Mouse (Mus musculus): ENCODE measurements at regions not wholly inside any gene's neighbourhood (a gene's known extent, or its start where the extent isn't known, plus 50 kb on each side); places are given as distances from the start of the nearest gene placed in this dataset.
"Not testable (repeated sequence)": the region's sequence is repeated elsewhere in the genome, so short reads cannot be mapped to it uniquely, and the experiment has no call there.

- not testable (repeated sequence) for H3K27ac ChIP-seq (replicated peaks; ENCODE audit: low read depth, low read length); ATAC-seq (ENCODE audit: low FRiP score, low TSS enrichment); H3K4me3 ChIP-seq (replicated peaks; ENCODE audit: low read depth, low read length); H3K9me3 ChIP-seq (ENCODE audit: control insufficient read depth, low read length); H3K27me3 ChIP-seq (ENCODE audit: control insufficient read depth, insufficient read depth, low read length); DNase-seq; H3K4me1 ChIP-seq (ENCODE audit: control insufficient read depth, insufficient read depth, low read length); H3K4me2 ChIP-seq (ENCODE audit: low read length); H3K9ac ChIP-seq (replicated peaks; ENCODE audit: low read length); H3K36me3 ChIP-seq (ENCODE audit: control insufficient read depth, insufficient read depth, low read length)
- WGBS: no CpG with 5 or more reads among the region's 6 CpGs
These were observed 112.1 kb upstream of the Sipa1l1 start for GRCm38 (mm10) chr12:82056782-82057611.

- Histone ChIP-seq H3K4me2 (ENCODE audit: low read length) (no peak overlapping the region), H3K27me3 (ENCODE audit: control insufficient read depth, insufficient read depth, low read length) (no peaks in the 10 kb centered on the region), H3K9ac (replicated peaks; ENCODE audit: low read length) (no peak overlapping the region), H3K27ac (replicated peaks; ENCODE audit: low read depth, low read length) (no peak overlapping the region), H3K9me3 (ENCODE audit: control insufficient read depth, low read length) (no peaks in the 10 kb centered on the region), H3K4me3 (replicated peaks; ENCODE audit: low read depth, low read length) (no peak overlapping the region), H3K36me3 (ENCODE audit: control insufficient read depth, insufficient read depth, low read length) (no peaks in the 10 kb centered on the region), H3K4me1 (ENCODE audit: control insufficient read depth, insufficient read depth, low read length) (no peaks in the 10 kb centered on the region)
- DNase-seq: no peak
- 95% methylated on average over 4 of the region's 4 CpGs for WGBS
- ATAC-seq (ENCODE audit: low FRiP score, low TSS enrichment): no peak
These were observed 104.1 kb upstream of the Sipa1l1 start for GRCm38 (mm10) chr12:82064986-82065385.

GRCm38 (mm10) chr12:82066860-82067259 lies 102.3 kb upstream of the Sipa1l1 start:
- Histone ChIP-seq H3K4me2 (ENCODE audit: low read length) (no peak overlapping the region), H3K9ac (replicated peaks; ENCODE audit: low read length) (no peak overlapping the region), H3K9me3 (ENCODE audit: control insufficient read depth, low read length) (no peaks in the 10 kb centered on the region), H3K27ac (replicated peaks; ENCODE audit: low read depth, low read length) (no peak overlapping the region), H3K4me3 (replicated peaks; ENCODE audit: low read depth, low read length) (no peak overlapping the region), H3K27me3 (ENCODE audit: control insufficient read depth, insufficient read depth, low read length) (no peaks in the 10 kb centered on the region), H3K36me3 (ENCODE audit: control insufficient read depth, insufficient read depth, low read length) (no peaks in the 10 kb centered on the region), H3K4me1 (ENCODE audit: control insufficient read depth, insufficient read depth, low read length) (no peaks in the 10 kb centered on the region)
- ATAC-seq (ENCODE audit: low FRiP score, low TSS enrichment) (no peak), DNase-seq (no peak)
- 47% methylated on average over 4 of the region's 4 CpGs for WGBS

- Histone ChIP-seq H3K27ac (replicated peaks; ENCODE audit: low read depth, low read length) (no peak overlapping the region), H3K27me3 (ENCODE audit: control insufficient read depth, insufficient read depth, low read length) (no peaks in the 10 kb centered on the region), H3K4me3 (replicated peaks; ENCODE audit: low read depth, low read length) (no peak overlapping the region), H3K4me1 (ENCODE audit: control insufficient read depth, insufficient read depth, low read length) (no peaks in the 10 kb centered on the region), H3K9ac (replicated peaks; ENCODE audit: low read length) (no peak overlapping the region), H3K4me2 (ENCODE audit: low read length) (no peak overlapping the region), H3K9me3 (ENCODE audit: control insufficient read depth, low read length) (no peaks in the 10 kb centered on the region), H3K36me3 (ENCODE audit: control insufficient read depth, insufficient read depth, low read length) (no peaks in the 10 kb centered on the region)
- ATAC-seq (ENCODE audit: low FRiP score, low TSS enrichment): no peak
- 91% methylated on average over 9 of the region's 9 CpGs for WGBS
- DNase-seq: no peak
These were observed 99.5 kb upstream of the Sipa1l1 start for GRCm38 (mm10) chr12:82069621-82070020.

- Histone ChIP-seq H3K27me3 (ENCODE audit: control insufficient read depth, insufficient read depth, low read length) (no peaks in the 10 kb centered on the region), H3K4me2 (ENCODE audit: low read length) (no peak overlapping the region), H3K9me3 (ENCODE audit: control insufficient read depth, low read length) (no peaks in the 10 kb centered on the region), H3K27ac (replicated peaks; ENCODE audit: low read depth, low read length) (no peak overlapping the region), H3K9ac (replicated peaks; ENCODE audit: low read length) (no peak overlapping the region), H3K4me3 (replicated peaks; ENCODE audit: low read depth, low read length) (no peak overlapping the region), H3K4me1 (ENCODE audit: control insufficient read depth, insufficient read depth, low read length) (no peaks in the 10 kb centered on the region), H3K36me3 (ENCODE audit: control insufficient read depth, insufficient read depth, low read length) (no peaks in the 10 kb centered on the region)
- ATAC-seq (ENCODE audit: low FRiP score, low TSS enrichment) (no peak), DNase-seq (no peak)
- 57% methylated on average over 13 of the region's 13 CpGs for WGBS
These were observed 96.2 kb upstream of the Sipa1l1 start for GRCm38 (mm10) chr12:82072810-82073465.

- Histone ChIP-seq H3K36me3 (ENCODE audit: control insufficient read depth, insufficient read depth, low read length) (no peaks in the 10 kb centered on the region), H3K9ac (replicated peaks; ENCODE audit: low read length) (no peak overlapping the region), H3K4me2 (ENCODE audit: low read length) (no peak overlapping the region), H3K4me3 (replicated peaks; ENCODE audit: low read depth, low read length) (no peak overlapping the region), H3K9me3 (ENCODE audit: control insufficient read depth, low read length) (no peaks in the 10 kb centered on the region), H3K27ac (replicated peaks; ENCODE audit: low read depth, low read length) (no peak overlapping the region), H3K27me3 (ENCODE audit: control insufficient read depth, insufficient read depth, low read length) (no peaks in the 10 kb centered on the region), H3K4me1 (ENCODE audit: control insufficient read depth, insufficient read depth, low read length) (no peaks in the 10 kb centered on the region)
- ATAC-seq (ENCODE audit: low FRiP score, low TSS enrichment) (no peak), DNase-seq (no peak)
- WGBS: 78% methylated on average over 13 of the region's 13 CpGs
These were observed 93.5 kb upstream of the Sipa1l1 start for GRCm38 (mm10) chr12:82075479-82076221.

- no peak overlapping the region for H3K4me2 ChIP-seq (ENCODE audit: low read length)
- WGBS: 83% methylated on average over 8 of the region's 8 CpGs
- no peak overlapping the region for H3K4me3 ChIP-seq (replicated peaks; ENCODE audit: low read depth, low read length)
- no peak for ATAC-seq (ENCODE audit: low FRiP score, low TSS enrichment)
- H3K27ac ChIP-seq (replicated peaks; ENCODE audit: low read depth, low read length): no peak overlapping the region
- no peaks in the 10 kb centered on the region for H3K9me3 ChIP-seq (ENCODE audit: control insufficient read depth, low read length)
- no peak overlapping the region for H3K9ac ChIP-seq (replicated peaks; ENCODE audit: low read length)
- no peaks in the 10 kb centered on the region for H3K27me3 ChIP-seq (ENCODE audit: control insufficient read depth, insufficient read depth, low read length)
- H3K36me3 ChIP-seq (ENCODE audit: control insufficient read depth, insufficient read depth, low read length): no peaks in the 10 kb centered on the region
- no peak for DNase-seq
- no peaks in the 10 kb centered on the region for H3K4me1 ChIP-seq (ENCODE audit: control insufficient read depth, insufficient read depth, low read length)
These were observed 92.4 kb upstream of the Sipa1l1 start for GRCm38 (mm10) chr12:82076766-82077165.

- no peak for ATAC-seq (ENCODE audit: low FRiP score, low TSS enrichment)
These were observed 91.2 kb upstream of the Sipa1l1 start for GRCm38 (mm10) chr12:82077945-82078344.

More at GRCm38 (mm10) chr12:82077945-82078344, 91.2 kb upstream of the Sipa1l1 start:
- H3K27ac ChIP-seq (replicated peaks; ENCODE audit: low read depth, low read length): no peak overlapping the region
- 93% methylated on average over 5 of the region's 5 CpGs for WGBS
- H3K9me3 ChIP-seq (ENCODE audit: control insufficient read depth, low read length): no peaks in the 10 kb centered on the region
- no peak for DNase-seq
- H3K36me3 ChIP-seq (ENCODE audit: control insufficient read depth, insufficient read depth, low read length): no peaks in the 10 kb centered on the region
- no peak overlapping the region for H3K9ac ChIP-seq (replicated peaks; ENCODE audit: low read length)
- H3K4me2 ChIP-seq (ENCODE audit: low read length): no peak overlapping the region
- no peaks in the 10 kb centered on the region for H3K27me3 ChIP-seq (ENCODE audit: control insufficient read depth, insufficient read depth, low read length)
- no peak overlapping the region for H3K4me3 ChIP-seq (replicated peaks; ENCODE audit: low read depth, low read length)
- H3K4me1 ChIP-seq (ENCODE audit: control insufficient read depth, insufficient read depth, low read length): no peaks in the 10 kb centered on the region

Data from midbrain, embryonic 14.5 days (tissue).